Mouse (Mus musculus) ES-CJ7 (cell line): ENCODE results near the gene Elof1.
A peak's percentile ranks its signal among the peaks of the same experiment; 100 is the strongest.
"Not testable (repeated sequence)": the region's sequence is repeated elsewhere in the genome, so short reads cannot be mapped to it uniquely, and the experiment has no call there.

Source experiments
- DNase-seq: peaks from one replicate; pipeline ENCODE4 v3.0.0; 2011; ENCODE audit warnings: low read depth, low spot score

Elof1 gene

DNA sequence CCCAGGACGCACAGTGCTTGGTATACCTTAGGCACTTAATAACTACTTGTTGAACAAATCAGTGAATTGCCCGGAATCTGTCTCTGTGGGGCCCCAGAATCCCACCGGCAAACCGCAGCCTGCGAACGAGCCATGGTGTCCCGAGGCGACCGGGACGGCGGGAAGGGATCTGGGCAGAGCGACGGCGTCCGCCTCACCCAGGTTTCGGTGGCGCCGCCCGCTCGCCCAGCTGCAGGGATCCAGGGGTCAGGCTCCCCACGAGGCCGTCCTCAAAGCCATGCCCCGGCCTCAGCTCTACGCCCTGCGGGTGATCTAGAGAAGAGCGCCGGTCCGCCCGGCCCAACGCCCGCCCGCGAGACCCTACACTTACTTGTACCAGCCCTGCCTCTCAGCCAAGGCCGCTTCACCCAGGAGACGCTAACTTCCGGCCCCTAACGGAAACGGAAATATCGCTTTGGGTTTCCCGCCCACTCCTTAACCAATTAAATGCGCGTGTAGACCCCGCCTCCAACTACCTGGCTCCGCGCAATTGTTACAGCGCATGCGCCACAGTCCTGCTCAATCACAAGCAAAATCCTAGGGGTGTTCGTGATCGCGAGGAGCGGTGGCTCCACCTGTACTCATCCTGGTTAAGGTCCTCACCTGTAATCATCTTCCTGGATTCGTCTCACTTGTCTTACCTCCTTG lies at the start of gene Elof1:
Gene Elof1, minus strand, starts transcription at position 433 of the 687 bp plus-strand sequence.
- peak; percentile 99 for DNase-seq

DNA sequence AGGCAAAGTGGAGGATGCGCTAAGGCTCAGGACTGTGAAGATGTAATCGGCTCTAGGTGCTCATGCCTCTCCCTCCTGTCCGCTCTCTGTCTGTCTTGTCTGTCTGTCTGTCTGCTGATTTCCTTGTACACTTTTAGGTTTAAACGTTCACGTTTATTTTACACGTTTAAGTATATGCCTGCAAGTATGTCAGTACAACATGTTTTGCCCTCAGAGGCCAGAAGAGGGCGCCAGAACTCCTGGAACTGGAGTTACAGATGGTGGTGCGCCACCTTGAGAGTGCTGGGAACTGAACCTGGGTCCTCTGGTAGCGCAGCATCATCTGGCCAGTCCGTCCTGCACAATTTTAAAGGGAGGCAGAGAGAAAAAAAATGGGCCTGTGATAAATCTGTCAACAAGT lies 49.7 kb upstream of the Elof1 start:
- peak; percentile 59 for DNase-seq

GRCm38 (mm10) chr9:22165964-22166363 lies 49.0 kb upstream of the Elof1 start:
- peak; percentile 73 for DNase-seq

- peak; percentile 66 for DNase-seq
Observed at GRCm38 (mm10) chr9:22164711-22165668, 48.0 kb upstream of the Elof1 start.

DNA sequence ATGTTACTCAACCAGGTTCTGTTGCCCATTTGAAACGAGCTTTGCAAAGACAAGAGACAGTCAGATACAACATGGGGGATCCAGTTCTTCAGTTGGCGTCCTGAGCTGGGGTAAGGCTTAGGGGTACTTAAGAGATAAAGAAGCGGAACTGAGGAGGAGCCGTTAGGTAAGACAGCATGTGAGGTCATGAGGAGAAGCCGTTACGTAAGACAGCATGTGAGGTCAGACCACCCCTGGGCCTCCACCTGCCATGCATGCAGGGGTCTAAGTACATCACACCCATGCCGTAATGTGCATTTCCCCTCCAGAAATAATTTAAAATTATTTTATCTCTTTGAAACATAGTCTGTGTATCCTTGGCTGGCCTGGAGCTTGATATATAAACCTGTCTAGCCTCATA lies 45.9 kb upstream of the Elof1 start:
- no peak for DNase-seq

GRCm38 (mm10) chr9:22162305-22162704 lies 45.3 kb upstream of the Elof1 start:
- no peak for DNase-seq

DNA sequence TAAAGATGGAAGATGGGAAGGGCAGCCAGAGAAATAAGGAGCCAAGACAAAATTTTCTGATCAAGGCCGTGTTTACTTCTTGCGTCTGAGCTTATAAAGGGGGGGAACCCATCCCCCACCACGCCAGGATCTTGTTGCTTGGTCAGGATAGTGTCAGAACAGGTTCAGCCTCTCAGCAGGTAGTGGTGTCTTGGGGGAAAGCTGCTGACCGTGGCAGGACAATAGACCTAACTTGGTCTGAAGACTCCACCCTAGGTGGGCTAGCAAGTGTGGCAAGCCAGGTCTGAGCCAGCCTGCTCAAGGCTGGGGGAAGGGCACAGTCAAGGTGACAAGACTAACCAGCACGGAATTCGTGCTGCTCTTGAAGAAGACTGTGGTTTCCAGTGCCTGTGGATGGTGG lies 44.3 kb upstream of the Elof1 start:
- peak; percentile 84 for DNase-seq

- DNase-seq, result no peak
Observed at GRCm38 (mm10) chr9:22157516-22158265, 40.7 kb upstream of the Elof1 start.

DNA sequence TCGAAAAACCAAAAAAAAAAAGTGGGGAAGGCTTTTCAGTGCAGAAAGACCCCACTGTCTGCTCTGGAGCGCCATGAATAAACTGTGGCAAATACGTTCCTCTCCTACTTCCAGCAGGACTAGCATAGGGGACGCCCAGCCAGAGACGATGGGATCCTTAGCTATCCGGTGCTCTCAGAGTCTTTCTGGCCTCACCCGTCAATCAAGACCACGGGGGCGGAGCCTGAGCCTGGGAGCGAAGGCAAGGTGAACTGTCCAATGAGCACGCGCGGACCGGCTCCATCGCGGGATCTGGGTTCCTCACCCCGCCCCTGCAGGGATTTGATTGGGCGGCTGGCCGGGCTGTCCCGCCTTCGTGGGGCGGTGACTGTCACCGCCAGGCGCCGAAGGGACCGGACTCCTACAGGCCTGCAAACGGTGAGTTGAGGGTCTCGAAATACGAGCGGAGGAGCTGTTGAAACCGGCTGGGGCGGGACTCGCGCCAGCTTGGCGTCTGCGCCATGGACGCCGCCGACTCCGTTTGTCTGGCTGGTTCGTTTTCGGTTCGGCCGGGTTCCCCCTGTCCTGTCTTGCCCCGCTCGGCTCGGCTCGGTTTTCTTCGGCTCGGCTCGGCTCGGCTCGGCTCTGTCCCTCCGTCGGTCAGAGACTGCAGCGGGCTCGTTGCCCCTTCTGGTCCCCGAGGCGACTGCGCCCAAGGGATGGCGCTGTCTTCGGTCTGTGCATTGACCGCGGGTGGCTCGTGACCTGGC lies 39.7 kb upstream of the Elof1 start, which contains the start of gene Pigyl:
Gene Pigyl, plus strand, starts transcription at position 350 of the 749 bp plus-strand sequence.
- DNase-seq, result peak; percentile 98

- DNase-seq, result peak; percentile 87
Observed at GRCm38 (mm10) chr9:22155614-22156013, 38.6 kb upstream of the Elof1 start.

GRCm38 (mm10) chr9:22153810-22154209 lies 36.8 kb upstream of the Elof1 start:
- DNase-seq, result no peak

DNA sequence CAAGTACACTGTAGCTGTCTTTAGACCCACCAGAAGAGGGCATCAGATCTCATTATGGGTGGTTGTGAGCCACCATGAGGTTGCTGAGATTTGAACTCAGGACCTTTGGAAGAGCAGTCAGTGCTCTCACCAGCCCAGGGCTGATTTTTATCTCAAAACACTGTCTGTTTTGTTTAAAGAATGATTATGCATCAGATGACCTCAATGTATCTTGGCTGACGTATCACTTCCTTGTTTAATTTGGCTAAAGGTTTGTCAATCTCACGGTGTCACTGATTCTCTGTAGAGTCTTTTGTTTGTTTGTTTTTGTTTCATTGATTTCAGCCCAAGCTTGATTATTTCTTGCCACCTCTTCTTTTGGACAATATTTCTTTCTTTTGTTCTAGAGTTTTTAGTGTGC lies 34.0 kb upstream of the Elof1 start:
- DNase-seq, result no peak

GRCm38 (mm10) chr9:22150249-22150693 lies 33.3 kb upstream of the Elof1 start:
- DNase-seq, result not testable (repeated sequence)

DNA sequence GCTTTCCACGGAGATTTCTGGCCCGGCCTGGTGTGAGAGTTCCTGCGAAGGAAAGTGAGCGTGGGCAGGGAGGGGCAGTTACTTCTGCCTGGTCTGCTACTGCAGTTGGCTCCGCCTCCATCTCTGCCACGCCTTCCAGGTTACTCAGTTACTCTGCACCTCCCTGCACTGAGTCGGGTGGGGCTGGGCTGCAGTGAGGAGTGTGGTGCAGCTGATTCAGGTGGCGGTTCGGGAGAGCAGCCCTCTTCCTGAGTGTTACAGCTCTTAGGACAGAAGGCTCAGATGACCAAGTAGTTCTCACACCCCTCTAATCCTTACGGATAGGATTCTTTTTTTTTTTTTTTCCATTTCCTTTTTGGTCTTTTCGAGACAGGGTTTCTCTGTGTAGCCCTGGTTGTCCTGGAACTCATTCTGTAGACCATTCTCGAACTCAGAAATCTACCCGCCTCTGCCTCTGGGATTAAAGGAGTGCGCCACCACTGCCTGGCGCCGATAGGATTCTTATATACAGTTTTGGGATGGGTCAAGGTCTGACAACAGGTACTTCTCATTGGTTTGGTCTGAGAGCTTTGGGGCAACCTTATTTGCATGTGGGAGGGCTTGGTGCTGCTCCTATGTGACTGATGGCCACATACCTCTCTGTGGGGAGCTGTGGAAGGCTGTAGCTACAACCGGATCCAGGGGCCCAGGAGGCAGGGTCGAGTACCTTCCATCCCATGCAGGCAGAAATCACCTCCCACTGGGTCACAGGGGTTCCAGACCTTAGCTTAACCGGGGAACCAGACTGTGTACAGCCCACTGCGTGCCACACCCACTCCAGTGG lies 32.7 kb upstream of the Elof1 start:
- peak; percentile 79 for DNase-seq

GRCm38 (mm10) chr9:22144304-22144965 lies 27.5 kb upstream of the Elof1 start:
- no peak for DNase-seq

GRCm38 (mm10) chr9:22143108-22144037 lies 26.4 kb upstream of the Elof1 start:
- peak; percentile 84 for DNase-seq

- no peak for DNase-seq
Observed at GRCm38 (mm10) chr9:22139746-22140145, 22.8 kb upstream of the Elof1 start.

DNA sequence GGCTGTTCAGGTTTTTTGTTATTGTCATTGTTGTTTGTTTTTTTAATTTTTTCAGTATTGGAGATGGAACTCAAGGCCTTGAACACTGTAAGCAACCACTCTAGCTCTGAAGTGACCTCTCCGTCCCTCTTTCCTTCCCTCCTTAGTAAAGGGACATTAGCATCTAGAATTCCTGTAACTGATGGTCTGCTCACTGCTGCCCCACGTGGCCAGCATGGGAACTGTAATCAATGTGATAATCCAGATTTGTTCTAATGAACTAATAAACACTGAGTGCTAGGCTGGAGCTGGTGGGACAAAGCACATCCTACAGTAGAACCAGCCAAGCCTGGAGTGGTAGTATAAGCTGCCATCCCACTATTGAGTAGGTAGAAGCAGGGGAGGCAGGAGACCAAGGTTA lies 21.5 kb upstream of the Elof1 start:
- DNase-seq, result no peak
